Mouse (Mus musculus) frontal cortex, postnatal 36 days (tissue): ENCODE measurements around the gene Stim2.

Experiments used
- DNase-seq, 2 experiments: peaks; one replicate each; pipeline ENCODE4 v3.0.0; 2022; ENCODE audit warnings: low spot score in 2 of 2

Gene Stim2

DNA sequence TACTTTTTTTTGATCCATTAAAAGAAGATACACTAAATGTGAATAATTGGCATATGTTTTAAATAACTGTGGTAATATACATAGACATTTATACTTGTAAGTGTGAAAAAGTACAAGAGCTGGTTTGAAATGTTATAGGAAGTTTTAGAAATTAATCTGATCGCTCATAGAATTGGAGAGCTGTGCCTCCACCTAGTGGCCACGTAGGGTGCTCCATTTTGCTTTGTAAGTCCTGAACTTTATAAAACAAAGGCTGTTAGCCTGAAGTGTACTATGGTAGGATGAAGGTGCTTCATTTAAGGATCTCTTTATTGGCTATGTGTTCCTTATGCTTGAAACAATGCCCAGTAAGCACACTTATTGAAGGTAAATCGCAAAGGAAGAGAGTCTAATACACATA, 115.0 kb downstream of the Stim2 start:
- peak; percentile 31 to 80 for DNase-seq

GRCm38 (mm10) chr5:54116538-54116937, 118.2 kb downstream of the Stim2 start:
- no peak for DNase-seq

DNA sequence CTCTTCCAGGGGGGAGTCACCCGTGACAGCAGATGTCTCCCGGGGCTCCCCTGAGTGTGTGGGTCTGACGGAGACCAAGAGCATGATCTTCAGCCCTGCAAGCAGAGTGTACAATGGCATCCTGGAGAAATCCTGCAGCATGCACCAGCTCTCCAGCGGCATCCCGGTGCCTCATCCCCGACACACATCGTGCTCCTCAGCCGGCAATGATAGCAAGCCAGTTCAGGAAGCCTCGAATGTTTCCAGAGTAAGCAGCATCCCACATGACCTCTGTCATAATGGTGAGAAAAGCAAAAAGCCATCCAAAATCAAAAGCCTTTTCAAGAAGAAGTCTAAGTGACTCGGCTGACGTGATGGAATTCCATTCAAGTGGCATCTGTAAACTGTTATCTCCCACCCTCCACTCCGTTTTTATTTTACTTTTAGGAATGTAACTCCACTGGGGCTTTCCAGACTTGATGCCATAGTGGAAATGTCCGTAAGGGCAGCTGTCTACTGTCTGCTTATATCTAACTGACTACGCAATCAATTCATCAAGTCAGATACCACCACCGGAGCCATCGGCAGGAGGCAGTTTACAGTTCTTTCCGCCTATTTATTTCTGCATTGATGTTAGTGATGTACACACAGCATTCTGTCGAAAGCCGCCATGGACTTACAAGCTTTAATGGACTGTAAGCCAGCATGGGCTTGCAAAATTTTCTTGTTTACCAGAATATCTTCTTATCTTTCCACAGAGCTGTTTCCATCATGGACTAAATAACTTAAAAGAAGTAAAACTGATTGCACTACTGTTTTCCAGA, 120.3 kb downstream of the Stim2 start:
- DNase-seq: no peak

- DNase-seq: no peak
Observed at GRCm38 (mm10) chr5:54148091-54148795, 149.9 kb downstream of the Stim2 start.

DNA sequence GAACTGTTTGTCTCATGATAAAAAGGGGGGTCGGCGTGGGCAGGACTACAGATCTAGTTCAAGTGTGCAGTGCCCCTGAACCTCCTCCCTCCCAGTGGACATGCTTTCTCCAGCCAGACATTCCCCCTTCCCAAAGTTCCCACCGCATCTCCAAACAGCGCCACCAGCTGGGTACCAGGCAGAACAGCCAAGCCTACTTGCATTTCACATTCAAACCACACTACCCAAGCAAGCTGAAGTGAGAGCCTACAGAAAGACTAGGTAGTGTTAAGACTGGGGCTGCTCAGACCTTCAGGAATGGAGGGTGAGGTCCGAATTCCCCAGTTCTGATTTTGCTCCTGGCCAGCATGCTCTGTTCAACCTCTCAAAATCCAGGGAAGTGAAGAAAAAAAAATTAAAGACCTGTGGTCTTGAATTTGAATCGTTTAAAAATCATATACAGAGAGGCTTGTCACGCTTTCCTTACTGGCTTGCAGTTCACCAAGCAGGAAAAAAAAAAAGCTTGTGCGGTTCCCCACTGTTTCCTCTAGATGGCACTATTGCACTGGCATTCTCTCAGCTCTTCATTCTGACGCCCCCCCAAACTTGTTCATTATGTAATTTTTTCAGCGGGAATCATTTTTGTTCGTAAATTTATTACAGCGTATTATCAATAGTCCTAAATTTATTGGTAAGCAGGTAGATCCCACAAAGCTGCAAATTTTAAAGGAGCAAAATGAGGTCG, 156.4 kb downstream of the Stim2 start:
- peak; percentile 24 to 74 for DNase-seq

- DNase-seq: peak in 1 of 2 experiments; percentile 28
Observed at GRCm38 (mm10) chr5:54155227-54155776, 157.0 kb downstream of the Stim2 start.

DNA sequence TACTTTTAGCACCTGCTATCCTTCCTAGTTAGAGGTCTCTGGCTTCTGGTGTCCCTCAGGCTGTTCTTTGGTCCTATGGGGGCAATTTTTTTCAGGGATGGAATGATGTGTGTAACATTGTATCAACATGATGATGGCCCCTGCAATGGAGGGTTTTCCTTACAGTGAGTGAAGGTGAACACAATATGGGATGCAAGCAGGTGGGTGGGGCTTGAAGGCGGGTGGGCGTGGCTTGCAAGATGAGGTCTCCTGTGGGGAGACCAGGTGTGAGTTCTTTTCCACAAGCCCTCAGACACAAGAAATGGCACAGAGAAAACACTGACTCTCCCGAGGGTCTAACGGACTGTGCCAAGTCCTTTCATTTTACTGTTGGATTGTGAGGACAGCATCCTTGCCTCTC, 157.6 kb downstream of the Stim2 start:
- no peak for DNase-seq

GRCm38 (mm10) chr5:54156944-54157527, 158.7 kb downstream of the Stim2 start:
- no peak for DNase-seq

DNA sequence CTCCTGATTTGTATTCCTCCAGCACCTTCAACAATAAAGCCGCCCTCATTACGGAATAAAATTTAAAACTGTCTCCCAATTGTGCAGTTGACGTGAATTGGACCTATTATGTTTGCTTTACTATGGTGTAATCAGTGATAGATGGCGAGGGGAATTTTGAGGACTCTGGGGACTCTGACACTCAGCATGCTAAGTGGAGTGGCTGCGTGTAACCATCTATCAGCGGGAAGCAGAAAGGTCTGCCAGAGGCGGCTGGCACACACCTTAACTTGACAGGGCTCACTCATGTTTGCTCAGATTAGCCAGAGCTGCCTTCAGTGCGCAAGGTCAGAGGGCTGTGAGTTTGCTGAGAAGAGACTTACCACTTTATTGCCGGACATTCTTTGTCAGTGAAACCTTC, 159.9 kb downstream of the Stim2 start:
- DNase-seq: no peak

- DNase-seq: no peak
Observed at GRCm38 (mm10) chr5:54159156-54159793, 161.0 kb downstream of the Stim2 start.

GRCm38 (mm10) chr5:54160561-54160960, 162.3 kb downstream of the Stim2 start:
- DNase-seq: no peak

- no peak for DNase-seq
Observed at GRCm38 (mm10) chr5:54163890-54164289, 165.6 kb downstream of the Stim2 start.
